Mouse (Mus musculus): ENCODE data around the gene Rnf25. TPM values are rescaled to one million over a fixed set of nuclear protein-coding genes. Genes with fewer than 3 reads are reported as not detected.

Gene Rnf25
- 20.9 and 23.6 TPM in 2 replicates for polyA plus RNA-seq (2012; rRNA removed)

GRCm38 (mm10) chr1:74601267-74601962 is at the start of gene Rnf25, which contains the start of gene Stk36:
Rnf25 (minus strand) TSS chr1:74601397.
Stk36 (plus strand) TSS chr1:74601445.

GRCm38 (mm10) chr1:74587773-74588445 is 13.3 kb downstream of the Rnf25 start, which contains the start of the genes Zfp142 and Bcs1l:
Zfp142 (minus strand) TSS chr1:74588246.
Bcs1l (plus strand) TSS chr1:74588289.

DNA sequence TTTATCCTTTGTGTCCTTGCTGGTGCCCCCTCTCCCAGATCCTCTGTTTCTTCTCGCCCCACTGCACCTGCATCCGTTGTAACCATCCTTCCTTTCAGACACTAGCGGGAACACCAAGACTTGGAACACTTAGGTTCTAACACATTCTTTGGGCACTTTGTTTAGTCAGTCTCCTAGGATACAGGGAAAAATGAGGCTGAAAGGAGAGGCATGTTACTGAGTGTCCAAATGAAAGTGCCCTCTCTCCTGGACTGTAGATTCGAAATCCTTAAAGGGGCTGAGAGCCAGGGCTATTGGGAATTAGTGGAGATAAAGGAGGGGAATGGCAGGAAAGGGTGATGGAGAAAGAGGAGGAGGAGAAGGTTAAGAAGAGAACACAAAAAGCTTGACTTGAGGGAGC is 57.0 kb downstream of the Rnf25 start, which contains the start of gene Usp37:
TSS of gene Usp37 (minus strand) at position 101 of the 400 bp plus-strand sequence.

Other genes with a start within 250 kb of the Rnf25 start
- 0.06 and 0.11 TPM in 2 replicates for gene Catip, start 239.3 kb downstream of the Rnf25 start, polyA plus RNA-seq (2012; rRNA removed)
- gene Slc11a1, start 226.2 kb downstream of the Rnf25 start, polyA plus RNA-seq (2012; rRNA removed): 8.0 and 13.7 TPM in 2 replicates
- 32.1 and 35.4 TPM in 2 replicates for gene Ctdsp1, start 209.9 kb downstream of the Rnf25 start, polyA plus RNA-seq (2012; rRNA removed)
- 0.34 and 0.36 TPM in 2 replicates for gene Vil1, start 192.0 kb downstream of the Rnf25 start, polyA plus RNA-seq (2012; rRNA removed)
- gene Cnot9, start 95.3 kb downstream of the Rnf25 start, polyA plus RNA-seq (2012; rRNA removed): 23.4 and 28.6 TPM in 2 replicates
- 0.01 TPM in 2 replicates for gene Plcd4, start 58.5 kb downstream of the Rnf25 start, polyA plus RNA-seq (2012; rRNA removed)
- 4.5 and 5.5 TPM in 2 replicates for gene Usp37, start 57.1 kb downstream of the Rnf25 start, polyA plus RNA-seq (2012; rRNA removed)
- 2.6 and 3.3 TPM in 2 replicates for gene Zfp142, start 13.2 kb downstream of the Rnf25 start, polyA plus RNA-seq (2012; rRNA removed)
- 9.0 and 10.6 TPM in 2 replicates for gene Bcs1l, start 13.1 kb downstream of the Rnf25 start, polyA plus RNA-seq (2012; rRNA removed)
- 0.18 and 0.20 TPM in 2 replicates for gene Stk36, start within 50 bp of the Rnf25 start, polyA plus RNA-seq (2012; rRNA removed)
- gene Ttll4, start 60.3 kb upstream of the Rnf25 start, polyA plus RNA-seq (2012; rRNA removed): 6.6 and 8.4 TPM in 2 replicates
- gene Cyp27a1, start 112.2 kb upstream of the Rnf25 start, polyA plus RNA-seq (2012; rRNA removed): 2.4 and 3.7 TPM in 2 replicates
- gene Prkag3, start 147.8 kb upstream of the Rnf25 start, polyA plus RNA-seq (2012; rRNA removed): 0.01 and 0.08 TPM in 2 replicates
- gene Wnt6, start 170.5 kb upstream of the Rnf25 start, polyA plus RNA-seq (2012; rRNA removed): 0.07 and 0.24 TPM in 2 replicates
- gene Wnt10a, start 190.1 kb upstream of the Rnf25 start, polyA plus RNA-seq (2012; rRNA removed): 0.06 TPM in 1 of 2 replicates, not detected in the other

All from liver, embryonic 14 days (tissue).